Mouse (Mus musculus) kidney, embryonic 15.5 days (tissue): Measurements from ENCODE around the gene Anks1b. TPM values are rescaled to one million over a fixed set of nuclear protein-coding genes. Genes with fewer than 3 reads are reported as not detected.

Source experiments
- ATAC-seq: fragments of 200-750 bp; cut with Nextera tagmentation; replicated peaks from 2 replicates; pipeline ENCODE4 v1.8.0; 2017; ENCODE audit warnings: moderate TSS enrichment; ENCODE audit not compliant: low FRiP score
- H3K27ac ChIP-seq: fragments of 300-500 bp; sonication (generic); 2 replicates; pipeline ENCODE4 v1.5.1; 2015; ENCODE audit warnings: mild to moderate bottlenecking, inconsistent platforms
- H3K27me3 ChIP-seq: fragments of 300-500 bp; sonication (generic); 2 replicates; pipeline ENCODE4 v1.6.1; 2015; ENCODE audit warnings: inconsistent platforms
- H3K36me3 ChIP-seq: fragments of 300-500 bp; sonication (generic); 2 replicates; pipeline ENCODE4 v1.6.1; 2015; ENCODE audit warnings: inconsistent platforms
- H3K4me1 ChIP-seq: fragments of 300-500 bp; sonication (generic); 2 replicates; pipeline ENCODE4 v1.6.1; 2015; ENCODE audit warnings: inconsistent platforms
- H3K4me2 ChIP-seq: fragments of 300-500 bp; sonication (generic); 2 replicates; pipeline ENCODE4 v1.6.1; 2015; ENCODE audit warnings: moderate library complexity, mild to moderate bottlenecking, inconsistent platforms
- H3K4me3 ChIP-seq: fragments of 300-500 bp; sonication (generic); replicated peaks from 2 replicates; pipeline ENCODE4 v1.5.1; 2015; ENCODE audit warnings: mild to moderate bottlenecking, inconsistent platforms
- H3K9ac ChIP-seq: fragments of 300-500 bp; sonication (generic); 2 replicates; pipeline ENCODE4 v1.6.1; 2015; ENCODE audit warnings: mild to moderate bottlenecking, inconsistent platforms
- H3K9me3 ChIP-seq: fragments of 300-500 bp; sonication (generic); replicated peaks from 2 replicates; pipeline ENCODE4 v1.6.1; 2016; ENCODE audit warnings: inconsistent platforms
- WGBS: fragments of 180-500 bp; shearing (Covaris S2); methylation state at CpG from one replicate; pipeline ENCODE4 v1.1.7; 2015; ENCODE audit warnings: mixed read lengths; 5-methylcytosine and 5-hydroxymethylcytosine counted together
- polyA plus RNA-seq: library from polyadenylated mRNA; unstranded; fragments of >200 nt; fragmentation: Nextera tagmentation; extraction: Ambion mirVana; gene quantifications from 2 replicates; pipeline ENCODE4 v1.2.1, GENCODE M21; 2015

The Anks1b gene
- polyA plus RNA-seq, 1 experiment from 2014 or later, result 4.1 TPM

DNA sequence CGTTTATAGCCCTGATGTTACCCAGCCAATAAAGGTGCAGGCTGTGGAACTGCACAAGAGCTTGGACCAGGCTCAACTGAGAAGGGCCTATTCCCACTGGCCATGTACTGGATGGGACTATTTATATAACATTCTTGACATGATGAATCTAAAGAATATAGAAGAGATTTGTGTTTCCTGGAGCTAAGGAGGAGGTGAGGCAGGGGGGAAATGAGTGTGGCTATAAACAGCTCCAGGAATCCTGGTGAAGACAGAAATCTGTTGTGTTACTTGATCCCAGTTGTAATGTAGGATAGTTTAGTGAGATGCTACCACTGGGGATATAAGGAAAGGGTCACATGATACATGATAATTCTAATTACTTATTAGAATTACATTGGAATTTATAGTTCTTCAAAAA lies 472.1 kb downstream of the Anks1b start:
- Histone ChIP-seq H3K27ac (no peak overlapping the region), H3K4me1 (no peaks in the 10 kb centered on the region), H3K9me3 (no peaks in the 10 kb centered on the region), H3K4me2 (no peak overlapping the region), H3K9ac (no peak overlapping the region), H3K36me3 (no peaks in the 10 kb centered on the region), H3K4me3 (no peak overlapping the region), H3K27me3 (no peaks in the 10 kb centered on the region)
- WGBS, result 65% methylated on average over 1 of the region's 1 CpGs
- ATAC-seq, result no peak

GRCm38 (mm10) chr10:90356258-90356657 lies 482.9 kb downstream of the Anks1b start:
- Histone ChIP-seq H3K27me3 (no peaks in the 10 kb centered on the region), H3K9ac (no peak overlapping the region), H3K4me3 (no peak overlapping the region), H3K4me2 (no peak overlapping the region), H3K27ac (no peak overlapping the region), H3K9me3 (no peaks in the 10 kb centered on the region), H3K36me3 (no peaks in the 10 kb centered on the region), H3K4me1 (no peaks in the 10 kb centered on the region)
- no peak for ATAC-seq
- no CpG with 5 or more reads among the region's 1 CpGs for WGBS

DNA sequence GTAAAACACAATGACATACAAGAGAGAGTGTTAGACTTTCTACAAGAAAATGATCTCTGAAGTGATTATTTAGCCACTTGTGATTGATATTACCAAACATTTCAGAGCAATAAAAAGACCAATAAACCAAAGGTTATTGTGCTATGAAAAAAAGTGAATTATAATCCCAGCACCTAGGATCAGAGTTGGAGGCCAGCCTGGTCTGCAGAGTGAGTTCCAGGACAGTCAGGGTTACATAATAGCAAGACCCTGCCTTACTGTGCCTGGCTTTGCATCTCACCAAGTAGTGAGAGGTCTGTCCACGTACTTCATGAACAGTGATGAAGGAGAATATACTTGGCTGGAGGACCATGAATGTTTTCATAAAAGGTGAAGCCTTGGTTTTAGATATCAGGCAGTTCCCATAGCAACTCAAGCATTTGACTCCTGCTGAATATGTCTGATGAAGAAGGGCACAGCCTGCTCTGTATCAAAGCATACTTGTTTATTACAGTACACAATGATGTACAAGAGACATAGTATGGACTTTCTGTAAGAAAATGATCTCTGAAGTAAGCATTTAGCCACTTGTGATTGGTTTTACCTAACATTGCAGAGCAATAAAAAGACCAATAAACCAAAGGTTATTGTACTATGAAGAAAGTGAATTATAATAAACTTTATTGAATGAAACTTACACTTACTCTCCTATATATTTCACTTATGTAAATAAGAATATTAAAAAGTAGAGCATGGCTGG lies 484.0 kb downstream of the Anks1b start:
- no peak for ATAC-seq
- no peaks in the 10 kb centered on the region for H3K36me3 ChIP-seq
- H3K9ac ChIP-seq, result no peak overlapping the region
- no peak overlapping the region for H3K4me2 ChIP-seq
- H3K4me1 ChIP-seq, result no peaks in the 10 kb centered on the region
- H3K9me3 ChIP-seq, result no peaks in the 10 kb centered on the region
- H3K27me3 ChIP-seq, result no peaks in the 10 kb centered on the region
- no peak overlapping the region for H3K4me3 ChIP-seq
- 71% methylated on average over 1 of the region's 1 CpGs for WGBS
- no peak overlapping the region for H3K27ac ChIP-seq

DNA sequence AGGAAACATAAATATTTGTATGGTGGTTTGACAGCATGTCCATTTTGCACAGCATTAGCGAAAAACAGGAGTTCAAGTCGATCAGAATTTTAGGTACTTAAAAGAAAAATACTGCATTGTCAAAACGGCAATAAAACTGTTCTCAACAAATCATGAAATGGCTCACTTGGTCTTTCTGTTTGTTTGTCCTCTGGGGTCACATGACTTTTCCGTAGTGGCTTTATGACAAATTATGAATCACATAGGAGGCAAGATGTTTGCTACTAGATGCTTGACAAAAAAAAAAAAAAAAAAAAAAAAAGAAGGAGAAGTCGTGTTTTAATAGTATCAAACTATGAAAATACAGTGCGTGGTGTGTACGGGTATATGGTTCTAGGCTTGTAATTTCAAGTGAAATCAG lies 495.7 kb downstream of the Anks1b start:
- no peak for ATAC-seq
- 65% methylated on average over 7 of the region's 7 CpGs for WGBS

GRCm38 (mm10) chr10:90370751-90371150 lies 497.4 kb downstream of the Anks1b start:
- ATAC-seq, result no peak
- 89% methylated on average over 3 of the region's 3 CpGs for WGBS
- no peaks in the 10 kb centered on the region for H3K36me3 ChIP-seq
- no peaks in the 10 kb centered on the region for H3K9me3 ChIP-seq
- H3K4me3 ChIP-seq, result no peak overlapping the region
- no peaks in the 10 kb centered on the region for H3K27me3 ChIP-seq
- H3K9ac ChIP-seq, result no peak overlapping the region
- no peak overlapping the region for H3K27ac ChIP-seq
- H3K4me2 ChIP-seq, result no peak overlapping the region
- no peaks in the 10 kb centered on the region for H3K4me1 ChIP-seq

More for the DNA sequence above, 495.7 kb downstream of the Anks1b start:
- Histone ChIP-seq H3K4me2 (no peak overlapping the region), H3K4me1 (no peaks in the 10 kb centered on the region), H3K27me3 (no peaks in the 10 kb centered on the region), H3K9ac (no peak overlapping the region), H3K27ac (no peak overlapping the region), H3K36me3 (no peaks in the 10 kb centered on the region), H3K4me3 (no peak overlapping the region), H3K9me3 (no peaks in the 10 kb centered on the region)

GRCm38 (mm10) chr10:90373469-90373868 lies 500.2 kb downstream of the Anks1b start:
- no peak overlapping the region for H3K9ac ChIP-seq
- H3K4me3 ChIP-seq, result no peak overlapping the region
- no peaks in the 10 kb centered on the region for H3K9me3 ChIP-seq
- H3K4me1 ChIP-seq, result no peaks in the 10 kb centered on the region
- 31% methylated on average over 4 of the region's 4 CpGs for WGBS
- H3K4me2 ChIP-seq, result no peak overlapping the region
- H3K27ac ChIP-seq, result no peak overlapping the region
- H3K27me3 ChIP-seq, result no peaks in the 10 kb centered on the region
- no peaks in the 10 kb centered on the region for H3K36me3 ChIP-seq
- no peak for ATAC-seq

DNA sequence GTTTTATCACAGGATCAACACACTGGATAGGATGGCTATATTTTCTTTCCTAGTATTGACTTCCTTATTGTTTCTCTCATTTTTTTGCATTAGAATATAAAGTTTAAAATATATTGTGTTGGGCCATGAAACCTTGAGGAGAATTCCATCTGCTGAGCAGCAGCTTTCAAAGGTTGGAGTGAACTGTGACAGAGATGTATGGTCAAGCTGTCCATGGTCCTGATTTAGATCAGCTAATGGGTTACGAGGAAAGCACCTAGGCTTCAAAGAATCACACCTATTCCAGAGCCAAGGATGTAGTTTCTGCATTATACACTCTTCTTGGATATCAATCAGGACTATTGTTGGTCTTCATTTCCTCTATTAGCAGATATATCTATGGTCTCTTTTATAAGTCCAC lies 503.3 kb downstream of the Anks1b start:
- Histone ChIP-seq H3K27me3 (no peaks in the 10 kb centered on the region), H3K4me2 (no peak overlapping the region), H3K9me3 (no peaks in the 10 kb centered on the region), H3K4me1 (no peaks in the 10 kb centered on the region), H3K27ac (no peak overlapping the region), H3K36me3 (no peaks in the 10 kb centered on the region), H3K9ac (no peak overlapping the region), H3K4me3 (no peak overlapping the region)
- 45% methylated on average over 1 of the region's 1 CpGs for WGBS
- ATAC-seq, result no peak

- no peaks in the 10 kb centered on the region for H3K4me1 ChIP-seq
- H3K4me3 ChIP-seq, result no peak overlapping the region
- ATAC-seq, result no peak
- no peaks in the 10 kb centered on the region for H3K27me3 ChIP-seq
- 60% methylated on average over 1 of the region's 1 CpGs for WGBS
- no peak overlapping the region for H3K9ac ChIP-seq
- H3K27ac ChIP-seq, result no peak overlapping the region
- no peaks in the 10 kb centered on the region for H3K9me3 ChIP-seq
- H3K36me3 ChIP-seq, result no peaks in the 10 kb centered on the region
- no peak overlapping the region for H3K4me2 ChIP-seq
These were observed 506.8 kb downstream of the Anks1b start for GRCm38 (mm10) chr10:90380062-90380461.

GRCm38 (mm10) chr10:90380704-90381339 lies 507.5 kb downstream of the Anks1b start:
- Histone ChIP-seq H3K4me3 (no peak overlapping the region), H3K9ac (no peak overlapping the region), H3K4me1 (no peaks in the 10 kb centered on the region), H3K36me3 (no peaks in the 10 kb centered on the region), H3K27me3 (no peaks in the 10 kb centered on the region), H3K27ac (no peak overlapping the region), H3K9me3 (no peaks in the 10 kb centered on the region), H3K4me2 (no peak overlapping the region)
- no peak for ATAC-seq
- 66% methylated on average over 8 of the region's 8 CpGs for WGBS

DNA sequence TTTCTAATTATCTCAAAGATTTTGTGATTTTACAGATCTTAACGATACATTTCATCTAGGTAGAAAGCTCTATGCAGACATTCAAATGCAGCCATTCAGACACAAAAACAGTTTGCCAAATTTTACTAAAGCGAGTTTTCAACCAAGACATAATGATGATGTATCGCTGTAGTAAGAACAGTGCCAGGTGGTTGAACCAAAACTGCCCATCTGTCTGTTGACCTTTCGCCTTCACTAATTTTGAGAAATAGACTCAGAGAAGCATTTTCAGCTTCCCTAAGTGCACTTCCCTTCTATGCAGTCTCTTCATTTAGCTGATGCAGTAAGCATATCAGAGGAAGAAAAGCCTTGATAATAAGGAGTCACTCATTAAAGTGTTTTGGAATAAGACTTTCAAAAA lies 527.1 kb downstream of the Anks1b start:
- WGBS, result 93% methylated on average over 4 of the region's 4 CpGs
- Histone ChIP-seq H3K4me2 (no peak overlapping the region), H3K27me3 (no peaks in the 10 kb centered on the region), H3K9me3 (no peaks in the 10 kb centered on the region), H3K4me3 (no peak overlapping the region), H3K9ac (no peak overlapping the region), H3K27ac (no peak overlapping the region), H3K36me3 (no peaks in the 10 kb centered on the region), H3K4me1 (no peaks in the 10 kb centered on the region)
- ATAC-seq, result no peak

DNA sequence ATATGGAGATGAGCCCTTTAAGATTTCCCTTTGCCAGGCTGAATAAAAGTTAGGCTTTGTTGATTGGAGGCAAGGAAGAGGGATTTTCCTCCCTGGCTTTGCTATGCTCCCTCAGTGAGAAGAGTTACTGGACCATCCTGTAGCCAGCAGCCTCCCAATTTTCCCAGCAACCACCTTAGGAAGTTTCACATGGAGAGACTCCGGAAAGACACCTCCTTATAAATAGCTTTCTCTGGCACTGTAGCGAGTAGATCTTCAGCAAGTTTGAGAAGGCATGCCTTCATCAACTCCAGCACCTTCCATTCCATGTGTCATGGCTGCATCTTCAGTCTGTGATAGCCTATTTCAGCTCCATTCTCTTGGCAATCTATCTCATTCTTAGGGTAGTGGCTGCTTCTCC lies 535.2 kb downstream of the Anks1b start:
- H3K4me1 ChIP-seq, result no peaks in the 10 kb centered on the region
- no peak for ATAC-seq
- H3K4me2 ChIP-seq, result no peak overlapping the region
- H3K27ac ChIP-seq, result no peak overlapping the region
- WGBS, result 85% methylated on average over 2 of the region's 2 CpGs
- H3K27me3 ChIP-seq, result no peaks in the 10 kb centered on the region
- no peak overlapping the region for H3K9ac ChIP-seq
- H3K4me3 ChIP-seq, result no peak overlapping the region
- no peaks in the 10 kb centered on the region for H3K36me3 ChIP-seq
- no peaks in the 10 kb centered on the region for H3K9me3 ChIP-seq

DNA sequence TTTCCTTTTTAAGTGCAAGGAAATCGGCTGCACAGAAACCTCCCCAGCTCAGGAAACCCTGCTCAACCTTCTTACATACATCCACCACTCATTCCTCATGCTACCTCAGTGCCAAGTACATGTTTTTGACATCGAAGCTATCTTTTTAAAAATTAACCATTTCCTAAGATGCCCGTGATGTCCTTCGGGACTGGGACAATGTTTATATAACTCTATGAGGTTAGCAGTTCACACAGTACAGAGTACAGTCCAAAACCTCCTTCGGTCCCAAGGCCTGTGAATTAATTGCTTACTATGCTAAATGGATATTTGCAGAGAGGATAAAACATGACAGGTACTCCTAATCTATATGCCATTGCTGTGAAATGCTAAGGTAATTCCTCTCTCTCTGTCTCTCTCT lies 558.2 kb downstream of the Anks1b start:
- Histone ChIP-seq H3K27me3 (no peaks in the 10 kb centered on the region), H3K4me2 (peak overlapping the region; percentile 49; the same call in 1 of the 2 replicates), H3K9ac (no peak overlapping the region), H3K27ac (no peak overlapping the region), H3K9me3 (no peaks in the 10 kb centered on the region), H3K36me3 (no peaks in the 10 kb centered on the region), H3K4me3 (no peak overlapping the region), H3K4me1 (0 out of 2 replicates have a peak, but pooled peaks cover 11% of the 10 kb centered on the region)
- 24% methylated on average over 5 of the region's 5 CpGs for WGBS
- ATAC-seq, result 0 out of 2 replicates have a peak, but pooled peaks have one; percentile 49
